Mouse (Mus musculus) megakaryocyte, embryonic 14.5 days (primary cell): ENCODE results near the gene Srsf5. TPM values are rescaled to one million over a fixed set of nuclear protein-coding genes. Genes with fewer than 3 reads are reported as not detected.

Source experiments
- H3K27me3 ChIP-seq: replicated peaks from 2 replicates; pipeline ENCODE3; 2012; ENCODE audit warnings: inconsistent platforms
- H3K36me3 ChIP-seq: replicated peaks from 2 replicates; pipeline ENCODE3; 2012; ENCODE audit warnings: low read length, inconsistent platforms, mixed read lengths
- H3K4me1 ChIP-seq: 2 replicates; pipeline ENCODE4 v1.6.1; 2012; ENCODE audit warnings: inconsistent platforms
- H3K4me3 ChIP-seq: replicated peaks from 2 replicates; pipeline ENCODE3; 2012; ENCODE audit warnings: moderate library complexity, mild to moderate bottlenecking, inconsistent platforms
- H3K9me3 ChIP-seq: 2 replicates; pipeline ENCODE4 v1.6.1; 2012; ENCODE audit warnings: inconsistent platforms
- FLI1 ChIP-seq: IDR thresholded peaks from 2 replicates; pipeline ENCODE4 v1.6.1; 2012; ENCODE audit warnings: low read length, inconsistent platforms, mixed read lengths
- GATA1 ChIP-seq: IDR thresholded peaks from 3 replicates; pipeline ENCODE4 v1.6.1; 2012; ENCODE audit warnings: mixed read lengths, low read length, inconsistent platforms, borderline replicate concordance
- polyA plus RNA-seq: library from polyadenylated mRNA; stranded (reverse); fragments of >175 nt; gene quantifications from 2 replicates; pipeline ENCODE4 v1.2.3, GENCODE M21; 2012; ENCODE audit warnings: low replicate concordance; ENCODE audit not compliant: insufficient read depth

Srsf5 gene
- polyA plus RNA-seq, 1 experiment: 105 TPM

GRCm38 (mm10) chr12:80966059-80966838 lies 20.9 kb downstream of the Srsf5 start:
- Histone ChIP-seq H3K4me1 (peaks cover 20% of the 10 kb centered on the region), H3K4me3 (no peak overlapping the region), H3K36me3 (peaks cover 5% of the 10 kb centered on the region), H3K9me3 (peaks cover 9% of the 10 kb centered on the region), H3K27me3 (peaks cover 18% of the 10 kb centered on the region)
- TF ChIP-seq FLI1: no peak

GRCm38 (mm10) chr12:80967918-80968317 lies 22.6 kb downstream of the Srsf5 start:
- H3K9me3 ChIP-seq: peaks cover 9% of the 10 kb centered on the region

DNA sequence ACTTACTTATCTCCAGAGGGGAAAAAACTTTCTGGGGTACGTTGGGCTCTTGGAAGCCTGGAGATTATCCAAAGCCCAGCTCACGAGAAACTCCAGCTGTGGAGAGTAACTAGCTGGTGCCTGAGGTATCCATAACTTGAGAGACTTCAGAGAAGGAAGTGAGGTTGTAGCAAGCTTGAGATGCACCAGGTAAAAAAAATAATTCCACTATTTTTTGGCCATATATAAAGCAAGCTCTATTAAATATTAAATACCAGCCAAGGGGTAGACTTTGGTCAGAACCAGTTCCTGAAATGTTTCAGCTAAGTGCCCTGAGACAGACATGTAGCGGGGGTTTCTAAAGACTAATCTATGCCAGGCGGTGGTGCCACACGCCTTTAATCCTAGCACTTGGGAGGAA lies 23.3 kb downstream of the Srsf5 start, which contains the start of gene Slc10a1:
Gene Slc10a1, minus strand, starts transcription at position 101 of the 400 bp plus-strand sequence.
- H3K9me3 ChIP-seq: peaks cover 9% of the 10 kb centered on the region
- H3K4me1 ChIP-seq: peaks cover 17% of the 10 kb centered on the region
- H3K27me3 ChIP-seq: peaks cover 20% of the 10 kb centered on the region
- no peaks in the 10 kb centered on the region for H3K36me3 ChIP-seq
- TF ChIP-seq GATA1 (no peak), FLI1 (no peak)
- no peak within 1 kb of the TSS for H3K4me3 ChIP-seq

More at GRCm38 (mm10) chr12:80967918-80968317, 22.6 kb downstream of the Srsf5 start:
- peaks cover 20% of the 10 kb centered on the region for H3K4me1 ChIP-seq
- peaks cover 20% of the 10 kb centered on the region for H3K27me3 ChIP-seq
- H3K4me3 ChIP-seq: no peak overlapping the region
- TF ChIP-seq FLI1 (no peak), GATA1 (no peak)
- H3K36me3 ChIP-seq: no peaks in the 10 kb centered on the region

- H3K36me3 ChIP-seq: no peaks in the 10 kb centered on the region
- H3K9me3 ChIP-seq: peaks cover 12% of the 10 kb centered on the region
- no peak overlapping the region for H3K4me3 ChIP-seq
- no peak for TF ChIP-seq FLI1
- no peak for TF ChIP-seq GATA1
- peaks cover 8% of the 10 kb centered on the region for H3K4me1 ChIP-seq
- H3K27me3 ChIP-seq: peaks cover 20% of the 10 kb centered on the region
Measured at GRCm38 (mm10) chr12:80970181-80970705, 24.9 kb downstream of the Srsf5 start.

- H3K4me3 ChIP-seq: no peak overlapping the region
- H3K27me3 ChIP-seq: peaks cover 17% of the 10 kb centered on the region
- peaks cover 8% of the 10 kb centered on the region for H3K4me1 ChIP-seq
- H3K36me3 ChIP-seq: no peaks in the 10 kb centered on the region
- TF ChIP-seq FLI1 (no peak), GATA1 (no peak)
- peaks cover 20% of the 10 kb centered on the region for H3K9me3 ChIP-seq
Measured at GRCm38 (mm10) chr12:80971756-80972155, 26.5 kb downstream of the Srsf5 start.

- no peaks in the 10 kb centered on the region for H3K4me1 ChIP-seq
- H3K27me3 ChIP-seq: peaks cover 5% of the 10 kb centered on the region
- H3K36me3 ChIP-seq: no peaks in the 10 kb centered on the region
- peaks cover 11% of the 10 kb centered on the region for H3K9me3 ChIP-seq
- no peak overlapping the region for H3K4me3 ChIP-seq
- no peak for TF ChIP-seq FLI1
Measured at GRCm38 (mm10) chr12:80975939-80976671, 30.8 kb downstream of the Srsf5 start.

GRCm38 (mm10) chr12:80982326-80982725 lies 37.0 kb downstream of the Srsf5 start:
- no peaks in the 10 kb centered on the region for H3K4me1 ChIP-seq
- H3K4me3 ChIP-seq: no peak overlapping the region
- no peak for TF ChIP-seq GATA1
- no peak for TF ChIP-seq FLI1
- no peaks in the 10 kb centered on the region for H3K36me3 ChIP-seq
- H3K9me3 ChIP-seq: no peaks in the 10 kb centered on the region
- peaks cover 2% of the 10 kb centered on the region for H3K27me3 ChIP-seq

DNA sequence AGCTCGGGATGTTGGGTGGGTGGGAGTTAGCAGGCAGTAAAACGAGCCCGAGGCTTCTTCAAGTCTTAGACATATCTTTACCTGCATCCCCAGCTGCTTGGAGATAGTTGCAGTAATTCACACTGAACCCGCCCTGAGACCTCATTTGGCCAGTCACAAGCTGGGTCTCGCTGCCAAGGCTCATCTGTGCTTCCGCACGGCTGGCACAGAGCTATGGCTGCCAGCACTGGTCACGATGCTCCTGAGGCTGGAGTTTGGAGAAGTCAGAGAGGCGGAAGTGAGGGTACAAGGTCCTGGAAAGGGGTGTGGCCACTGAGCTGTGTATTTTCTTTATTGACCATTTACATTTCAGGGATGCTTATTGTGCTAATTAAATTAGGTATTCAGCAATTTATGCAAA lies 38.4 kb downstream of the Srsf5 start:
- Histone ChIP-seq H3K36me3 (no peaks in the 10 kb centered on the region), H3K4me1 (no peaks in the 10 kb centered on the region), H3K9me3 (no peaks in the 10 kb centered on the region), H3K4me3 (no peak overlapping the region), H3K27me3 (peaks cover 2% of the 10 kb centered on the region)
- TF ChIP-seq GATA1: no peak

DNA sequence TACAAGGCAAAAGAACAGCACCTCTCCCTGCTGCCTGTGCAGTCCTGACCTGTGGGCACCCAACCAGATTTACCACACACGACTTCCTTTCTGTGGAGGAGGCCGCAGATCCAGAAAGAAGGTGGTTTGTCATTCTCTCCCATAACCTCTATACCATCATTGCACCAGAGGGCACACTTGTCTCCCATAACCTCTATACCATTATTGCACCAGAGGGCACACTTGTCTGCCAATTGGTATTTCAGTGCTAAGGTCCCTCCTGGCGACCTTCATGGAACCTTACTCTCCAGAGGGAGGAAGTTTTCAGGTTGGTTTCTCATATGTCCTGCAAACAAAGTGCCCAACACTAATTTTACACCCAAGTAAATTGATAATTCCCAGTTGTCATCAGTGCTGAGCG lies 41.3 kb downstream of the Srsf5 start:
- no peak for TF ChIP-seq GATA1
- no peak for TF ChIP-seq FLI1
- Histone ChIP-seq H3K27me3 (peaks cover 4% of the 10 kb centered on the region), H3K4me3 (no peak overlapping the region), H3K4me1 (no peaks in the 10 kb centered on the region), H3K9me3 (no peaks in the 10 kb centered on the region), H3K36me3 (no peaks in the 10 kb centered on the region)

GRCm38 (mm10) chr12:80988286-80988685 lies 43.0 kb downstream of the Srsf5 start:
- H3K4me3 ChIP-seq: no peak overlapping the region
- TF ChIP-seq FLI1 (no peak), GATA1 (no peak)
- H3K27me3 ChIP-seq: peaks cover 14% of the 10 kb centered on the region
- H3K9me3 ChIP-seq: no peaks in the 10 kb centered on the region
- no peaks in the 10 kb centered on the region for H3K36me3 ChIP-seq
- no peaks in the 10 kb centered on the region for H3K4me1 ChIP-seq
